Mouse (Mus musculus): ENCODE measurements around the gene Mmp9. TPM values are rescaled to one million over a fixed set of nuclear protein-coding genes. Genes with fewer than 3 reads are reported as not detected.

The Mmp9 gene
- polyA plus RNA-seq, 1 experiment from 2014 or later = 17.2 TPM

DNA sequence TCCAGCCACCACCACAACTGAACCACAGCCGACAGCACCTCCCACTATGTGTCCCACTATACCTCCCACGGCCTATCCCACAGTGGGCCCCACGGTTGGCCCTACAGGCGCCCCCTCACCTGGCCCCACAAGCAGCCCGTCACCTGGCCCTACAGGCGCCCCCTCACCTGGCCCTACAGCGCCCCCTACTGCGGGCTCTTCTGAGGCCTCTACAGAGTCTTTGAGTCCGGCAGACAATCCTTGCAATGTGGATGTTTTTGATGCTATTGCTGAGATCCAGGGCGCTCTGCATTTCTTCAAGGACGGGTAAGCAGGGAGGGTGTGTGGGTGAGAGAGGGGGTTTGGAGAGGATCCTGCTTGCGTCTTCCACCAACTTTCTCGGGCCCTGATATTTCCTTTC lies 11.9 kb downstream of the Mmp9 start:
- WGBS (ENCODE audit: insufficient replicate concordance) = 34% methylated on average over 13 of the region's 13 CpGs
- ATAC-seq (no peak), DNase-seq (peak; percentile 45)
- Histone ChIP-seq H3K9me3 (ENCODE audit: low read length) (no peaks in the 10 kb centered on the region), H3K4me1 (ENCODE audit: insufficient read depth) (no peaks in the 10 kb centered on the region), H3K36me3 (replicated peaks; ENCODE audit: insufficient read depth, low read length) (no peaks in the 10 kb centered on the region), H3K4me2 (ENCODE audit: low read depth, low read length) (peak overlapping the region; percentile 15; the same call in 1 of the 2 replicates), H3K27ac (ENCODE audit: low read depth) (no peak overlapping the region), H3K9ac (replicated peaks) (no peak overlapping the region), H3K27me3 (ENCODE audit: insufficient read depth, low read length) (peaks cover 61% of the 10 kb centered on the region), H3K4me3 (ENCODE audit: low read depth, low read length) (peak overlapping the region; percentile 6; the same call in 1 of the 2 replicates)
- TF ChIP-seq CTCF (IDR thresholded peaks at IDR 0.05; ENCODE audit: low read depth) = peak; percentile 36; the same call in 1 of the 2 replicates
- no peak for TF ChIP-seq EP300 (IDR thresholded peaks at IDR 0.05; ENCODE audit: low read depth)

DNA sequence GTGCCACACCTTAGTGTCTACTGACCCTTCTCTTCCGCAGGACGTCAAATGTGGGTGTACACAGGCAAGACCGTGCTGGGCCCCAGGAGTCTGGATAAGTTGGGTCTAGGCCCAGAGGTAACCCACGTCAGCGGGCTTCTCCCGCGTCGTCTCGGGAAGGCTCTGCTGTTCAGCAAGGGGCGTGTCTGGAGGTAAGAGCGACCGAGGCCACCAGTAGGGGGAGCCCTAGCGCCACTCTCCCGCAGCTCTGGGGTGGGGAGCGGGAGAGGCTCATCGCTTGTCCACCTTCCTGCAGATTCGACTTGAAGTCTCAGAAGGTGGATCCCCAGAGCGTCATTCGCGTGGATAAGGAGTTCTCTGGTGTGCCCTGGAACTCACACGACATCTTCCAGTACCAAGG lies 12.6 kb downstream of the Mmp9 start:
- Histone ChIP-seq H3K36me3 (replicated peaks; ENCODE audit: insufficient read depth, low read length) (no peaks in the 10 kb centered on the region), H3K27me3 (ENCODE audit: insufficient read depth, low read length) (peaks cover 54% of the 10 kb centered on the region), H3K9me3 (ENCODE audit: low read length) (no peaks in the 10 kb centered on the region), H3K4me3 (ENCODE audit: low read depth, low read length) (no peak overlapping the region), H3K4me2 (ENCODE audit: low read depth, low read length) (peak overlapping the region; percentile 15), H3K27ac (ENCODE audit: low read depth) (no peak overlapping the region), H3K9ac (replicated peaks) (no peak overlapping the region), H3K4me1 (ENCODE audit: insufficient read depth) (no peaks in the 10 kb centered on the region)
- WGBS (ENCODE audit: insufficient replicate concordance) = under 1% methylated on average over 21 of the region's 21 CpGs
- peak; percentile 74 for ATAC-seq
- TF ChIP-seq CTCF (IDR thresholded peaks at IDR 0.05; ENCODE audit: low read depth) (peak; percentile 95), EP300 (IDR thresholded peaks at IDR 0.05; ENCODE audit: low read depth) (no peak)
- peak; percentile 87 for DNase-seq

DNA sequence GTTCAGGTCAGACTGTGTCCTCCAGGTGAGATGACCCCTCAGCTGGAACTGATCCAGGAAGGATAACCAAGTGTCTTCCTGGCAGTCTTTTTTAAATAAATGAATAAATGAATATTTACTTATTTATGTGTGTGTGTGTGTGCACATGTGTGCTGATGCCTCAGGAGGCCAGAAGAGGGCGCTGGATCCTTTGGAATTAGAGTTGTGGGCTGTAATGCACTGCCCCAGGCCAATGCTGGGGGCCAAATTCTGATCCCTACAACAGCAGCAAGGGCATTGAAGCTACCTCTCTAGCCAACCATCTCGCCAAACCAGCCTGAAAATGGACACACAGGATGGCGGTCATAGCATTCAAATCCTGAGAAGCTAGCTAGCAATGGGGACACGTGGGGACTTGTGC lies 15.1 kb downstream of the Mmp9 start:
- H3K4me3 ChIP-seq (ENCODE audit: low read depth, low read length) = no peak overlapping the region
- H3K4me2 ChIP-seq (ENCODE audit: low read depth, low read length) = no peak overlapping the region
- no peak overlapping the region for H3K9ac ChIP-seq (replicated peaks)
- H3K27ac ChIP-seq (ENCODE audit: low read depth) = no peak overlapping the region
- ATAC-seq (no peak), DNase-seq (no peak)
- no peaks in the 10 kb centered on the region for H3K9me3 ChIP-seq (ENCODE audit: low read length)
- H3K4me1 ChIP-seq (ENCODE audit: insufficient read depth) = peaks cover 3% of the 10 kb centered on the region
- TF ChIP-seq CTCF (IDR thresholded peaks at IDR 0.05; ENCODE audit: low read depth) (0 out of 2 replicates have a peak, but pooled peaks have one; percentile 12), EP300 (IDR thresholded peaks at IDR 0.05; ENCODE audit: low read depth) (no peak)
- WGBS (ENCODE audit: insufficient replicate concordance) = 67% methylated on average over 4 of the region's 4 CpGs
- H3K36me3 ChIP-seq (replicated peaks; ENCODE audit: insufficient read depth, low read length) = no peaks in the 10 kb centered on the region
- peaks cover 34% of the 10 kb centered on the region for H3K27me3 ChIP-seq (ENCODE audit: insufficient read depth, low read length)

DNA sequence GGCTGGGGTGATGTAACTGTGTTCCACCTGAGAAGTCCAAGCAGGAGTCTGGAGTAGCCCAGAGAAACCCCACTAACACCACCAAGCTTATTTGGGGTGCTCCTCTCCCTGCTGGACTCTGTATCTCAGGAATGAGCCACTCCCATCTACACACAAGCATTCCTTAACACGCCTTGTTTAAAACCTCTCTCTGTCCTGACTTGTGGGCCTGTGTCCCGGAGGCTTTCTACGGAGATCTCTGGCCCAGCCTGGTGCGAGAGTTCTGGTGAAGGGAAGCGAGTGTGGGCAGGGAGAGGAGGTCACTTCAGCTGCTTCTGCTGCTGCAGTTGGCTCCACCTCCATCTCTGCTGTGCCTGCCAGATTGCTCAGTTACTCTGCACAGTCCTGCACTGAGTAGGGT lies 15.6 kb downstream of the Mmp9 start:
- Histone ChIP-seq H3K4me2 (ENCODE audit: low read depth, low read length) (no peak overlapping the region), H3K9ac (replicated peaks) (no peak overlapping the region), H3K36me3 (replicated peaks; ENCODE audit: insufficient read depth, low read length) (no peaks in the 10 kb centered on the region), H3K4me1 (ENCODE audit: insufficient read depth) (peaks cover 3% of the 10 kb centered on the region), H3K27me3 (ENCODE audit: insufficient read depth, low read length) (peaks cover 32% of the 10 kb centered on the region), H3K9me3 (ENCODE audit: low read length) (no peaks in the 10 kb centered on the region), H3K27ac (ENCODE audit: low read depth) (no peak overlapping the region), H3K4me3 (ENCODE audit: low read depth, low read length) (no peak overlapping the region)
- WGBS (ENCODE audit: insufficient replicate concordance) = 55% methylated on average over 5 of the region's 5 CpGs
- ATAC-seq = no peak
- no peak for DNase-seq
- no peak for TF ChIP-seq EP300 (IDR thresholded peaks at IDR 0.05; ENCODE audit: low read depth)
- no peak for TF ChIP-seq CTCF (IDR thresholded peaks at IDR 0.05; ENCODE audit: low read depth)

DNA sequence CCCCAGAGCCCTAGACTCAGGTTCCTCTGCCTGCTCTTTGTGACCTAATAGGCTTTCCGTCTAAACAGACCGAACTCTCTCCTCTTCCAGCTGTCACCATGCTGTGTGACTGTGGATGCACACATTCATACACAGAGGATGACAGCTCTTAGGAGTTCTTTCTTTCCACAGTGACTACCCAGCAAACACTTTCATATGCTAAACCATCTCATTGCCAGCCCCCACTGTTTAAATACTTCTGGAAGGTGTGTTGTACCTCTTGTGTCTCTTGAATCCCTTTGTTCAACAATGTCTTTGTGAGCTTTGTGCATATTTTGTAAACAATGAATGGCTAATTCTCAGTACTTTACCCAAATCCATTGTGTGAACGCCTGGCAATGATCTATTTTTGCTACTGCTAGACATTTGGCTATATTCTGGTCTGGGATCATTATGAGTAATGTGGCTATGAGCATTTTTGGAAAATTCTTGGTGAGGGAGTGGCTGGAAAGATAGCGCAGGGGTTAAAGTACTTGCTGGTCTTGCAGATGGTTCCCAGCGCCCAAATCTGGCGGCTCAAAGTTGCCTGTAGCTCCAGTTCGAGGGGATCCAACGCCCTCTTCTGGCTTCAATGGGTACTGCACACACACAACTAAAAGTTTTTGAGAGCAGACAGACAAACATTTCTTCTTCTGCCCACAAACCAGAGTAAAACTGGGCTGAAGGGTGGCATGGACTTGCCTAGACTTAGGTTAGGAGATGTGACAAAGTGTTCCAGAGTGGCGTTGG lies 17.2 kb downstream of the Mmp9 start:
- H3K27ac ChIP-seq (ENCODE audit: low read depth) = no peak overlapping the region
- ATAC-seq = no peak
- no peak for TF ChIP-seq EP300 (IDR thresholded peaks at IDR 0.05; ENCODE audit: low read depth)
- peak; percentile 33 for TF ChIP-seq CTCF (IDR thresholded peaks at IDR 0.05; ENCODE audit: low read depth)
- WGBS (ENCODE audit: insufficient replicate concordance) = 62% methylated on average over 9 of the region's 9 CpGs
- no peak overlapping the region for H3K4me3 ChIP-seq (ENCODE audit: low read depth, low read length)
- H3K4me2 ChIP-seq (ENCODE audit: low read depth, low read length) = no peak overlapping the region
- no peak overlapping the region for H3K9ac ChIP-seq (replicated peaks)
- peaks cover 26% of the 10 kb centered on the region for H3K27me3 ChIP-seq (ENCODE audit: insufficient read depth, low read length)
- no peak for DNase-seq
- peaks cover 3% of the 10 kb centered on the region for H3K4me1 ChIP-seq (ENCODE audit: insufficient read depth)
- no peaks in the 10 kb centered on the region for H3K9me3 ChIP-seq (ENCODE audit: low read length)
- no peaks in the 10 kb centered on the region for H3K36me3 ChIP-seq (replicated peaks; ENCODE audit: insufficient read depth, low read length)

GRCm38 (mm10) chr2:164960716-164961441 lies 20.3 kb downstream of the Mmp9 start, which contains the start of gene Slc12a5:
Gene Slc12a5 (plus strand): TSS chr2:164960802.
- H3K9me3 ChIP-seq (ENCODE audit: low read length) = no peaks in the 10 kb centered on the region
- TF ChIP-seq CTCF (IDR thresholded peaks at IDR 0.05; ENCODE audit: low read depth) (no peak), EP300 (IDR thresholded peaks at IDR 0.05; ENCODE audit: low read depth) (no peak)
- H3K36me3 ChIP-seq (replicated peaks; ENCODE audit: insufficient read depth, low read length) = no peaks in the 10 kb centered on the region
- peak within 1 kb of the TSS; percentile 85 for H3K4me2 ChIP-seq (ENCODE audit: low read depth, low read length)
- WGBS (ENCODE audit: insufficient replicate concordance) = 2% methylated on average over 33 of the region's 54 CpGs
- ATAC-seq (peak; percentile 59), DNase-seq (peak; percentile 73)
- H3K9ac ChIP-seq (replicated peaks) = no peak within 1 kb of the TSS
- H3K27ac ChIP-seq (ENCODE audit: low read depth) = no peak within 1 kb of the TSS
- peak within 1 kb of the TSS; percentile 57 for H3K4me3 ChIP-seq (ENCODE audit: low read depth, low read length)
- peaks cover 13% of the 10 kb centered on the region; the same call in 1 of the 2 replicates for H3K27me3 ChIP-seq (ENCODE audit: insufficient read depth, low read length)
- peaks cover 3% of the 10 kb centered on the region for H3K4me1 ChIP-seq (ENCODE audit: insufficient read depth)
